Mouse (Mus musculus) gastrocnemius, postnatal 36 days (tissue): ENCODE results near the gene Mfsd11. TPM values are rescaled to one million over a fixed set of nuclear protein-coding genes. Genes with fewer than 3 reads are reported as not detected.

Experiments used
- DNase-seq, 2 experiments: peaks; one replicate each; pipeline ENCODE4 v3.0.0; 2022
- intact Hi-C: fragments of 180-260 bp; cut with DNase I; formaldehyde crosslinking; loops from one replicate; pipeline ENCODE4 v1.15.1; 2025
- total RNA-seq, 2 experiments: library from RNA; stranded (reverse); gene quantifications; 2 replicates each; pipeline ENCODE4 v1.2.3; 2021

Mfsd11 gene
- total RNA-seq, 2 experiments from 2014 or later = 20.7 to 25.8 TPM

DNA sequence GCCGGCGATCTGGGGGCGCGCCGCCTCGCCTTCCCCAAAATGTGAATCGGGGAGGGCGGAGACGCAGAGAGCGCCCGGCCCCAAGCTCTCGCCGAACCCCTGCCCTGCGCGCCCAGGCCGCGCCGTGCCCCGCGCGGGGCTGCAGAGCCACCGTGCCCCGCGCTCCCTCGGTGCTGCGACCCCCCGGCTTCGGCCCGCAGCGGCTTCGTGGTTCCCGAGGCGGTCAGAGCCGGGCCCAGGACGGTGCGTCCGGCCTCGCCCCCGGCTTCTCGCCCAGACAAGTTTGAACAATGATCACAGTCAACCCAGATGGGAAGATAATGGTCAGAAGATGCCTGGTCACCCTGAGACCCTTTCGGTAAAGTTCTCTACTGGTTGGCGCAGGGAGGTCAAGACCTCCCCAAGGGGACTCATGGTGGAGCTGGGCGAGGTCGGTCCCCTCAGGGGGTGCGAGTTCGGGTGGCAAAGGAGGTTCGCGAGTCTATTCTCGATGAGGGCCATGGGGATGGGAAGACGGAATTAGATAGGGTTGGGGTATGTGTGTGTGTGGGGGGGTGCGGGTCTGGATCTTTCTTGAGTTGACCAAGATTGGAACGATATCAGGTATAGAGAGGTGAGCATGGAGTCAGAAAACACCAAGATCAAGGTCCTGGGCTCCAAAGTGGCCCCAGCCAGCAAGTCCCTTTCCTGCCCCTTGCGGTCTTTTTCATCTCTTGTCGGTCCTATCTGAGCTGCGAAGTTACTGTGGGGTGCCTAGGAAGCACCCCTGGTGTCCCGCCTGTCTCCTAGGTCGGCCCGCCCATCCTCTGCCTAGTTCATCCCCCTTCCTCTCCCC is 67.2 kb downstream of the Mfsd11 start:
- DNase-seq = no peak
- intact Hi-C loops = loop anchor here (2.0 kb wide), 2 partner anchors 99 to 137 kb away; no protein-coding TSS in a partner anchor

- DNase-seq = no peak
- intact Hi-C loops = no loop called here
Measured at GRCm38 (mm10) chr11:116920746-116921145, 68.5 kb downstream of the Mfsd11 start.

DNA sequence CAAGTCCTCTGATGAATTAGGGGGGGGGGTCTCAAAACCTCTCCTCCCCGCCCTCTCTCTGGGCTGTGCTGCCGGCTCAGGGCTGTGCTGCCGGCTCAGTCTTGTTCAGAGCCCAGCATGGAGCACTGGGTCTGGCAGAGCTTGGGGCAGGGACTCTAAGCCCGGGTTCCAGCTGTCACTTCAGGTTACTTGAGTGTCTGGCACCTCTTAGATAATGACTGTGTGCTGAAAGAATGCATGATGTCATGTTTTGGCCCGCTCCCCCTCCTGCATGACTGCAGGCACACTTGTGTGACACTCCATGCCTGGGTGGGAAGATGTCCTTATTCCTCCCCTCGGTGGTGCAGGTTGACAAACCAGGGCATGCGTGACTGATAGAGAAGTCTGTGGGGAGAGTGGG is 69.8 kb downstream of the Mfsd11 start:
- no peak for DNase-seq
- intact Hi-C loops = no loop called here

Other genes starting within 250 kb of the Mfsd11 start
- gene Rhbdf2, start 225.4 kb upstream of the Mfsd11 start, total RNA-seq = 10 to 100 TPM in 1 of 2 experiments, 1 to 10 TPM in 1; 9.4 to 10.2 TPM
- gene Prcd, start 198.9 kb upstream of the Mfsd11 start, total RNA-seq = under 1 TPM; 0.46 to 0.74 TPM
- 10 to 100 TPM in 1 of 2 experiments, 1 to 10 TPM in 1; 8.4 to 13.6 TPM for gene Cygb, start 198.1 kb upstream of the Mfsd11 start, total RNA-seq
- not detected for gene St6galnac1, start 76.9 kb upstream of the Mfsd11 start, total RNA-seq
- gene Mxra7, start 24.4 kb upstream of the Mfsd11 start, total RNA-seq = 10 to 100 TPM; 11.4 to 12.7 TPM
- 10 to 100 TPM; 30.0 to 39.2 TPM for gene Mettl23, start 9.2 kb upstream of the Mfsd11 start, total RNA-seq
- 10 to 100 TPM; 20.4 to 20.5 TPM for gene Jmjd6, start 9.0 kb upstream of the Mfsd11 start, total RNA-seq
- 10 to 100 TPM; 59.8 to 80.2 TPM for gene Srsf2, start 654 bp downstream of the Mfsd11 start, total RNA-seq
- gene Mgat5b, start 66.4 kb downstream of the Mfsd11 start, total RNA-seq = not detected